Mouse (Mus musculus) gastrocnemius, adult 18-20 months (tissue): ENCODE measurements at regions not wholly inside any gene's neighbourhood (a gene's known extent, or its start where the extent isn't known, plus 50 kb on each side); places are given as distances from the start of the nearest gene placed in this dataset.
"Not testable (repeated sequence)": the region's sequence is repeated elsewhere in the genome, so short reads cannot be mapped to it uniquely, and the experiment has no call there.

Source experiments
- DNase-seq: peaks from one replicate; pipeline ENCODE4 v3.0.0; 2021; ENCODE audit warnings: low spot score

GRCm38 (mm10) chr13:31050160-31050788 lies 76.3 kb downstream of the Gm5447 start:
- DNase-seq: no peak

DNA sequence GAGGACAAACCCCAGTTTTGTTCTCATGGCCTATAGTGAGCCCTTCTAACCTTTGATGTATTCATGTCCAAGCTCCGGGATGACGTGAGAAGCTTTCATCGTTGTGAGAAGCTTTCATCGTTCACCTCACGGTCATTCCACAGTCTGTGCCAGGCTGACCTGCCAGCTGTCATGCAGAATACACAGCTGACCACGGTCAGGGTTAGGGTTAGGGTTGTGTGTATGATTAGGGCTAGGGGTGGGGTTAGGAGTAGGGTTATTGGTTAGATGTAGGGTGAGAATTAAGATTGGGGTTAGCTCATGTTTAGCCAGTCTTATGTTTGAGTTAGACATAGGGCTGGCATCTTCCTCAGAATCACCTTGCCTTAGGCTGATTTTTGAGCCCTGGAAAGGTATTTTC lies 77.6 kb downstream of the Gm5447 start:
- DNase-seq: not testable (repeated sequence)

GRCm38 (mm10) chr13:31054356-31054755 lies 80.4 kb downstream of the Gm5447 start:
- DNase-seq: no peak

DNA sequence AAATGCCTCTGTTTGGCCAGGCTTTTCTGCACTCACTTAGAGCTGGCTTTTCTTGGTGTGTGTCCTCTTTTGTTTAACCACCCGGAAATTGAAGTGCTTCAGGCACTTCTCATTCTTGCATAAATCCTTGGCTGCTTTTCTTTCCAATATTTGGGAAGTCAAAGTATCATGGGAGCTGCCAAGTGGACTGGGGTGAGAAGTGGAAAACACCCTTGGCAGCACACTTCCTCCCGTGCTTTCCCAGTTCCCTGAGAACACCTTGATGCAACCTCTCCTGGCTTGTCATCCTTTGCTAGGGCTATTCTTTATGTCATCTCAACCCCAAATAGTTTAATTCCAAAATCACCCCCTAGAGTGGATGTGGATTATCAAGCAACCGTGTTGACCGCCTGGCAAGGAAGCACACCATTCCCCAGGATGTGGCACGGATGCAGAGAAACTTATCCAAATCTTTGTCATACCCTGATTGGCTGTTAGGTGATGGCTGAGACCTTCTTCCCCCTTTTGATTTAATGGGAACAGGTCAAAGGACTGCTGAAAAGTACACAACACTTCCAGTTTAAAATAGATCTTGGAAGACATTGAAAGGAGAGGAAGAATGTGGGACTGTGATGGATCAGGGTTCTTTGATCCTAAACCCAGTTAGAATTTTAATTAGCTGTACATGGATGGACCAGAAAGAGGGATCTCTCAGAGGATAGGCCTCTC lies 81.5 kb downstream of the Gm5447 start:
- DNase-seq: no peak

DNA sequence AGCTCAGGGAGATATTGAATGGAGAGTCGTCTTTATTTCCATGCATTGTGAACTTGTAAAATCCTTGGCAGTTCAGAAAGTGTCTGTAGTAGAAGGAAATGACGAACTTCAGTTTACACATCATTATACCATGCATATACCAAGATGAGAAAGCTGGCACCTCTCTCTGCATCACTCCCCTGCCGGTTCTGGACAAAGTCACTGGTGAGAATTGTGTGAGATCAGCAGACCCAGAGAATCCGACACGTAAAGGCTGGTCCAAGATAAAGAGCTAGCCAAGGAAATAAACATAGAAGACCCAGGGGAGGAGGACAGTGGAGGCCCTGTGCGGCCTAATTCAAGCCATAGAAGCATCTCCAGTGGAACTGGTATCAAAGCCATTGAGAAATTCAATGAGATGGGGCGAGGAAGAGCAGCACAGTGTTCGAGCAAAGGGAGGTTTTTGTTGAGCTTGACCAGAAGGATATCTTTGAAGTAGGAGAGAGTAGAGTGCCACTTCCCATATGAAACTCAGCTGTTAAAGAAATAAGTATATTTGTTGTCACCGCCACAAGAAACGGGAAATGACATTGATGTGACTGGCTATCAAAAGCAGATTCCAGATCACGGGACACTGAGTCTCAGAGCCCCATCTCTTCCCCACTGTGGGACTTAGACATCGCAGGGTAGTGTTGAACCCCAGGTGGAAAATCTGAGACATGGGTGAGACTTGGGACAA lies 82.3 kb downstream of the Gm5447 start:
- no peak for DNase-seq

GRCm38 (mm10) chr13:31060916-31061431 lies 87.0 kb downstream of the Gm5447 start:
- DNase-seq: no peak

- DNase-seq: no peak
Measured at GRCm38 (mm10) chr13:31068343-31068742, 94.3 kb downstream of the Gm5447 start.

GRCm38 (mm10) chr13:31076541-31076940 lies 102.5 kb downstream of the Gm5447 start:
- no peak for DNase-seq

- no peak for DNase-seq
Measured at GRCm38 (mm10) chr13:31078751-31079150, 104.7 kb downstream of the Gm5447 start.

GRCm38 (mm10) chr13:31080215-31080614 lies 106.2 kb downstream of the Gm5447 start:
- DNase-seq: no peak

GRCm38 (mm10) chr13:31082448-31083140 lies 108.6 kb downstream of the Gm5447 start:
- peak; percentile 74 for DNase-seq

DNA sequence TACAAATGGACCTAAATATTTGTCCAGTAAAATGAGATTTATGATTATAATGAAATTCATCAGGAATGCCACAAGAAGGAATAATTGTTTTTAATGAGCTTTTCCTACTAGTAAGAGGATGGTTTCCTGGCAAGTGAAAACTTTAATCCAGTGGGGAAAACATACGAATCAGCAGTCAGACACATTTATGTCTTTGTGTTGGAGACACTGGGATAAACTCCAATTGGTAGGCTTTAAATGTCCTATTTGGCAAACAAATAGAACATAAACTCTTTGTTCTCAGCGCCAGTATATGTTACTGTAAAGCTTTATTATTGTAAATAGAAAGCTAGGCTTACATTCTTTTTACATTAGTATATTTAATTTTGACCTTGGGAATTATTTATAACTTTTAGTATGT lies 127.0 kb downstream of the Gm5447 start:
- no peak for DNase-seq

DNA sequence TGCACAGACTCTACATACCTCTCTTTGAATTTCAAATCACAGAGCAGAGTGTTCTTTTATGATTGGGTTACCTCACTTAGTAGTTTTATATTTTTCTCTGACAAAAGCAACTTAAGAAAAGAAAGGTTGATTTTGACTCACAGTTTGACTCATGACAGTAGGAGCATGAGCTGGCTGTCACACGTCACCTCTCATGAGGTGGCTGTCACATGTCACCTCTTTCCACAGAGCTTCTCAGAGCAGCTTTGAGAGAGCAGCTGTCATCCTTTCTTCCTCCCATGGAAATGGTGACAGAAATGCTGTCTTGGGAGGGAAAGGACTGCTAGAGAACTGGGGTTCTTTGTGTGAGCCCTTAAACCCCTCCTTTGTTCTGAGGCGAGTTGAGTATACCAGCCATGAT lies 133.4 kb downstream of the Gm5447 start:
- no peak for DNase-seq

DNA sequence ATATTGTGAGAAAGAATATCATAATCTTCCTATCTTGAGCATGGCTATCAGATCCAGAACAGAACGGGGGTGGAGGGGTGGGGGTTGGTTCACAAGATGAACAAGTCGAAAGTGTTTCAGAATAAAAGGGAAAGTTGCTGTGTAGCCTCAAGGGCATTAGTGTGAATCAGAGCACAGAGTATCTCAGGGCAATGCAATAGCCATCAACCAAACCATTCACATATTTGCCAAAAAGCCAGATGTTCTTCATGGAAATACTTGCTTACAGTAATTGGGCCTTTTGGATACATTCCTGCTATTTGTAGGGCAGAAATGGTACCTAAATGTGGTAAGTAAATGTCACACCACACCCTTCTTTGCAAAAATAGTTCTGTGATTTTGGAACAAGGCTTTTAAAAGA lies 135.2 kb downstream of the Gm5447 start:
- no peak for DNase-seq

DNA sequence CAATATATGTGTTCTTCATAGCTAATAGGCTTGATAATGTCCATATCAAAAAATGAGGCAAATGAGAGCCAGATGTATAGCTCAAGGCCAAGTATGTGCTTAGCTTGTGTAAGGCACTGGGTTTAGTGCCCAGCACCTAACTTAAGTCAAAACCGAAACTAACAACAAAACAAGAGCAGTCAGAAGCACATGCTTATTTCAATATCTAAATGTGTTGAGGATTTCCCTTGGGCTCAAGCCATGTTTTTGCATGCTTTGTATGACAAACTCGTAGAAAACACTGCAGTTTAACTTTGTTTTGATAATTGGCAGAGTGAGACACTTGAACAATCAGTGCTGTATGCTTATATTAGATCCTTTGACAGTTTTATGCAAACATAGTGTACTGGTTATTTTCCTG lies 148.7 kb downstream of the Gm5447 start:
- no peak for DNase-seq

DNA sequence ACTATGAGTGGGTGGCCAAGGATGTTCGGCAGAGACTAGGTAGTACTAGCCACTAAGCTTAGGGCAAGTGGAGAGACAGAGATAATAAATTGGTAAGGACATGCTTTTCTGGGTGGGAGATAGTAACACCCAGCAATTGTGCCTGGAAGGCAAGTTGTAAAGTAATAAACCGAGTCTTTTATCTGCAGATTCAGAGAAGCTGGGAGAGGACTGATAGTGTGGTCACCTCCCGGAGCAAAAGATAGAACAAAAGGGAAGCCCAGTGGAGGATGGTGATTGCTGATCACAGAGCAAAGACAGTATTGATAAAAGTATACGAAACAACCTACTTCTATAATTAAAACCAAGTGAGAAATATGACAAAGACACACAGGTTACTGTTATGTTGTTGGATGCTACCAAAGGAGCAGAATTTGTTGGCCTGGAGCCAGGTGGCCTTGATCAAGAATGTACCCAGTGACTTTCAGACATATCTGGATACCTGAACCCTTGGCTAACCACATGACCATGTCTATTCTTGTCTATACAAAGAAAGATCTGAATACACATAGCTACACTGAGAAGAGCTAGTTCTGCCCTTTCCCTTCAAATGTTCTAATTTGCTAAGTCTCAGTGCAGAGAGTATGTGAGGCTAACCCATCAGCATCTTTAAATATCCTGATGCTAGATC lies 150.7 kb downstream of the Gm5447 start:
- no peak for DNase-seq

DNA sequence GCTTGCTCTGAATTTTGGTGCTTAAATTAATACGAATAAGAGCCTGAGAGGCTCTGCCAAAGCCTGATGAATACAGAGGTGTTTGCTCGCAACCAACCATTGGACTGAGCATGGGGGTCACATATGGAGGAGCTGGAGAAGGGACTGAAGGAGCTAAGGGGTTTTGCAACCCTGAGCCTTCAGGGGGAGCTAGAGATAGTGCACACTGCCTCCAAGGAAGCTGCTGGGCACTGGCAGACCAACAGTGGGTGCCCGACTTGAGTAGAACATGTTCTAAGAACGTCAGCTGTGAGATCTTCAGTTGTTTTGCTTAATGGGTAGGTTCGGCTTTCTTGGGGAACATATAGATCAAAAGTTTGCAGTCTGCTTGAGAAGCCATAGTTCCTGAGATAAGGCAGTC lies 158.5 kb downstream of the Gm5447 start:
- no peak for DNase-seq

GRCm38 (mm10) chr13:31139686-31140085 lies 165.7 kb downstream of the Gm5447 start:
- DNase-seq: no peak

DNA sequence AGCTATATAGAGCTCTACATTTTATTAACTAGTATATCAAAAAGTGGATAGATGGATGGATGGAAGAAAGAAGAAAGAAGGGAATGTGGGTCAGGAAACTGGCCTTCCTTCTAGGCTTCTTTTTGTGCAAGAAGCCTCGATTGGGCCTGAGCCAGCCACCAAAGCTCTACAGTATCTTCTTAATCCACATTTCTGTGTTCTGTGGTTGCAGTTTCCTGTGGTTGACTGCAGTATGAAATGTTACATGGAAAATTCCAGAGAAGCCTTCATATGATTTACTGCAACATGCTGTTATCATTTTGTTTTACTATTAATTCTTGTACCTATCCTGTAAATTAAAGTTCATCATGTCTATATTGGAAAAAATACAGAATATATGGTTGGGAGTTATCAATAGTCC lies 173.3 kb downstream of the Gm5447 start:
- no peak for DNase-seq

GRCm38 (mm10) chr13:31154066-31154465 lies 180.1 kb downstream of the Gm5447 start:
- DNase-seq: no peak

DNA sequence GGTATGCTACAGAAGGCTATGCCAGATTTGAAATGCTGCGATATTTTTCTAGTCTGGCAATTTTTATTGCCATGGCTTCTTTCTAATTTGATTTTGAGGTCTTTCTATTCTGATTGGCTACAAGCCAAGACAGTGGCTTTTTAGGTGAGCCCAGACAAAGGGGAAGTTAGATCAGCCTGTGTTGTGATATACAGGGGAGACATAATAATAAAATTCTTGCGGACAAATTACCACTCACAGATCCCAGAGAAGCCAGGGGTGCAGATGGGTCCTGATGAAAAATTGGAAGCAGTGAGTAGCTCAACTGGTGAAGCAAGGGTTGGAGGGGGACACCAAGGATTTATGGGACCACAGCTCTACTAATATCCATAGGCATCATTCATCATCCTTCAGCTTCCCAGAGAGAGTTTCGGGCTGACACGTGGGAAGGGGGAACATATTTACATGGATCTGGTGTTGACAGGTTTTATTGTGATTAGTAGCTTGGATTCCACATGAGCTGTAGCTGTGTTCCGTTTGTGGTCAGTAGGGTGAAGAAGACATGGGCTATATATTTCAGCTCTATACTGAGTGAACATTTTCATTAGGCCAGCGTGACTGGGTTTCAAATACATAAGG lies 190.0 kb downstream of the Gm5447 start:
- no peak for DNase-seq
